Mouse (Mus musculus) cerebellum, adult 11 months (tissue): ENCODE measurements around the gene Vmn1r118.
"Not testable (repeated sequence)": the region's sequence is repeated elsewhere in the genome, so short reads cannot be mapped to it uniquely, and the experiment has no call there.

Experiments used
- DNase-seq: peaks from one replicate; pipeline ENCODE4 v3.0.0; 2022

The Vmn1r118 gene

DNA sequence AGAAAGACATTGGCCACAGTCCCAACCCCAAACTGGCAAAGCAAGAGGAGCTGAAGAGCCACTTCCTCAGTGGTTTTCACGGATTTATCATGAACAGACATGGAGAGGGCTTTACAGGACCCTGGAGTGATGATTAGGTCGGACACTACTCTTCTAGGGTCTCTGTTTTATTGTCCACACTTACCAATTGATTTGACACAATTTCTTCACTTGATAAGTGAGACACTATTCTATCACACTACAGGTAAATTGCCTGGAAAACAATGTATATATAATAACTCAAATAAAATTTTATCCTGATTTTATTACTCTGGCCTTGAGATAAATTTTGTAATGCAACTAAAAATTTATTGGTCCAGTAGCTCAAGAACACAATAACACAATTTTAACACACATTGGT, at the start of gene Vmn1r118:
Vmn1r118 (minus strand) TSS at position 101 of the 400 bp plus-strand sequence.
- DNase-seq: not testable (repeated sequence)

DNA sequence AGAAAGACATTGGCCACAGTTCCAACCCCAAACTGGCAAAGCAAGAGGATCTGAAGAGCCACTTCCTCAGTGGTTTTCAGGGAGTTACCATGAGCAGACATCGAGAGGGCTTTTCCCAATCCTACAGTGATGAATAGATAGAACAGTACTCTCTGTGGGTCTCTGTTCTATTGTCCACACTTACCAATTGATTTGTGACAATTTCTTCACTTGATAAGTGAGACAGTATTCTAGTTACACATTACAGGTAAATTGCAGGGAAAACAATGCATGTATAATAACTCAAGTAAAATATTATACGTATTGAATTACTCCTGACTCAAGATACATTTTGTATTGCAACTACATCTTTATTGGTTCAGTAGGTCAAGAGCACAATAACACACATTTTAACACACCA, 28.1 kb downstream of the Vmn1r118 start, which contains the start of gene Vmn1r117:
Vmn1r117 (minus strand) TSS at position 101 of the 400 bp plus-strand sequence.
- not testable (repeated sequence) for DNase-seq

DNA sequence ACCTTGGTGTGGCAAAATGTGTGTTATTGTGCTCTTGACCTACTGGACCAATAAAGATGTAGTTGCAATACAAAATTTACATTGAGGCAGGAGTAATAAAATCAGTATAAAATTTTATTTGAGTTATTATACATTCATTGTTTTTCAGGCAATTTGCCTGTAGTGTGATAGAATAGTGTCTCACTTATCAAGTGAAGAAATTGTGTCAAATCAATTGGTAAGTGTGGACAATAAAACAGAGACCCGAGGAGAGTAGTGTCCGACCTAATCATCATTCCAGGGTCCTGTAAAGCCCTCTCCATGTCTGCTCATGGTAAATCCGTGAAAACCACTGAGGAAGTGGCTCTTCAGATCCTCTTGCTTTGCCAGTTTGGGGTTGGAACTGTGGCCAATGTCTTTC, 40.2 kb downstream of the Vmn1r118 start, which contains the start of gene Vmn1r116:
Vmn1r116 (plus strand) TSS at position 301 of the 400 bp plus-strand sequence.
- not testable (repeated sequence) for DNase-seq
